Mouse (Mus musculus) layer of hippocampus, adult 9-11 months (tissue): ENCODE results near the gene Eng.

Experiments
- DNase-seq: peaks from one replicate; pipeline ENCODE4 v3.0.0; 2022

Gene Eng

DNA sequence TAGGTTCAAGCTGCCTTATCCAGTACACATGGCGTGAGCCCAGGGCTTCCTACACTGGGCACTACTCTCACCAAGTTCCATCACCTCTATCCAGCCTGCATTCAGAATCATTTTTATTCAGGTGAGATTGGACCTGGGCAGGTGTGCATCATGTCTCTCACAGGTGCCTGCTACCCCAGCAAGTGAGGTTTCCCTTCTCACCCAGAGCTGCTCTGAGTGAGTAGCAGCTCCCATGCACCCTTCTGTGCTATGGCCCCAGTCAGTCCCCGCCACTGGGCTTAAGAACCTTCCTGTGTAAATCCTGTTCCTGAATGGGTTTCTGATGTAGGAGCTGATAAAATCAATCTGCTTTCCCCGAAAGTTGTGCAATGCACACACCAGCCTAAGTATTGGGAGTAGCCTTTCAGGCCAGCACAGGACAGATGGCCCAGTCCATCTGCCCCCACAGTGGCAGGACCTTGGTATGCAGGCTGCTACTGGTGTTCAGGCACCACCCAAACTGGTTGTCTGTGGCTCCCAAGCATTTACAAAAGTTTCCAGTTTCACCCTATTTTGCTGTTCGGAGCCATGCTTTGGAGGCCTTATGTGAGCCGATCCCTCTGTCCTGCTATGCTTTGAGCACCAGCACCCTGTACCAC lies 22.2 kb upstream of the Eng start:
- DNase-seq = no peak

- DNase-seq = peak; percentile 92
Measured at GRCm38 (mm10) chr2:32625212-32625872, 21.1 kb upstream of the Eng start.

DNA sequence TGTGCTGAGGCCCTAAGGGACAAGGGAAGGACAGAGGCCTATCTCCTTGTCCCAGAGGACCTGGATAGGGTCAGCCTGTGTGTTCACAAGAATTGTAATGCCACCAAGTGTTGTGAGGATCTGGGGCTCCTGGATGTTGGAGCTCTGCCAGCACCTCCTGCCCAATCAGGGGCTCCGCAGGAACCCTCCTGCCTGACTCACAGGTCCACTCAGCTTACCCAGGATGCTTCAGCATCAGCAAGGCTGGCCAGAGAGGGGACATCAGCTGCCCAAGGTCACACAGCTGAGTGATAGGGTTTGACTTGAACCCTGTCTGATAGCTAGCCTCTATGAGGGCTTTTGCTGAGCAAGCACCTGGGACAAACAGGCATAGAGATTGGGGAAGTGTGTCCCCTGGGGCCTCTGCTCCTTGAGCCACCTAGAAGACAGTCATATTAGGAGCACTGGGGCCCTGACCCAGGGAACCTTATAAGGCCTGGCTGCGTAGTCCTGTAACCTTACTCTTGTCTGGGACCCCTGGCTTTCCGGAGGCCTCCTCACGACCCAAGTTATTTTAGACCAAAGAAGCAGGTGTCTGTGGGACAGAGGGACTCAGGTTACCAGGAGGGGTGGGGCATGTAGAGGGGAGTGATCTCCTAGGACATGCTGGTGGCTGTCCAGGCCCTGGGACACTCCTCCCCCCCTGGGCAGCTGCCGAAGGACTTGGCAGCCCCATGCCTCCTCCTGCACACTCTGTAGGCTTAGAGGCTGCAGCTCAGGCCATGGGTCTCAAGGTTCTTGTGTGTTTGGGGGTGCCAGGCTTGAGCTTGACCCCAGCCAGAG lies 20.3 kb upstream of the Eng start:
- DNase-seq = peak; percentile 69

DNA sequence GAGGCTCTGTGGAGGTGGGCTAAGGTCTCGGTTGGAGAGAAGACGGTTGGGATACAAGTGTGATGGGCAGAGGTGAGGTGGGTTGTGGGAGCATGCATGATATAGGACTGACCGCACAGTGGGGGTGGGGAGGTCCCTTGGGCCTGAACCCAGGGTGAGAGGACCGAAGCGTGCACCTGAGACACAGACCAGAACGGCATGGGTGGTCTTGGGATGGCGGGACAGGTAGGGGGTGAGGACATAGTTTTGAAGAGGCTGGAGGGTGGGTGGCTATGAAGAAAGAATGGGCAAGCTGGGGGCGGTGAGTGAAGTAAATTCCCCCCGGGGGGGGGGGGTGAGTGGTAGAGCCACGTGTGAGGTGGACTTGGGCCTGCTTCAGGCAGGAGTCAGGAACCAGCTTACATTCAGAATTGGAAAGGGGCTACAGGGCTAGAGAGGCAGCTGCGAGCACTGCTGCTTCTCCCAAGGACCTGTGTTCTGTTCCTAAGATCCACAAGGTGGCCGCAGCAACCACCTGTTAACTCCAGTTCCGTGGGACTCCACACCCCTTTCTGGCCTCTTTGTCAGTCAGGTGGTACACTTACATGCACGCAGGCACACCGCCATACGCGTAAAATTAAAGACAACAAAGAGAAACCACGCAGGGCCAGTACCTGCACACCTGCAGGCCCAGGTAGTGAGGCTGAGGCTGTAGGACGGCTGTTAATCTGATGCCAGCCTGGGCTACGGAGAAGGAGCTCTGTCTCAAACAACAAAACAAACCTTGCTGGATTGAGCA lies 18.9 kb upstream of the Eng start:
- DNase-seq = no peak

DNA sequence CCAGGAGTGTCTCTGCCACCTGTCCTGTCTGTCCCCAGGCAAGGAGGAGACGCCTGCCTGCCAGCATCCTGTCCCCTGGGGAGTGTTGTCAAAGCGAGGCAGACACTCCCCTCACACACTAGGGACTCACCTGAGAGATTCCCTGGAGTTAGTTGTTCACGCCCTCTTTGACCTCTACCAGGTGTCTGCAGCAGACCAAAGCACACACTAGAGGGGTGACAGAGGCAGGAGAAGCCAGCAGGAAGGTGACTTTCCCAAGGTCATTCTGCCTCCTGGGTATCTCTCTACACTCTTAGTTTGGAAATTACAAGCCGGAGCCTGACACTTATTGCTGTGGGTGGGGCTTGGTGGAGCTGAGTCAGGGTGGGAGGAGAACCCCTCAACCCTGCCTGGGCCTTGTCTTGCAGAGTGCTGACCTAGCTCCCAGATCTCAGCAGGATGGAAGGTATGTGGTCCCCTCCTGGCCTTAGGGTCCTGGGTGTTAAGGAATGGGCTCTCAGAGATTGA lies 18.3 kb upstream of the Eng start:
- DNase-seq = no peak

DNA sequence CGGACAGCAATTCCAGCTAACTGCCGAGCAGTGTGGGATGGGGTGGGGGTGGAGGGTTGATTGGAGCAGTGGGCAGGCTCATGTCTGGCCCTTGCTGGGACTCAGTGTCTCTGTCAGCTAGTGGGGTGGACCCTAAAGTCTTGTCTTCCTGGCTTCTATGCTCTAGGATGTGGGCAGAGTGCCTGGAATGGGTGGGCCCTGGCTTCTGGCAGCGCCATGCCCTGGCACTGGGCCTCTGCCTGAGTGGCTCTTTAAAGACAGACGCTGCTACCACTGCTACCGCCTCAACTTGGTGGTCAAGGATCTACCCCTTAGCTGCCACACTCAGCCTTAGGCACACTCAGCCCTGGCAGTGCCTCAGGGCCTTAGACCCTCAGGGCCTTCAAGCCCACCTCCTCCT lies 17.7 kb upstream of the Eng start:
- peak; percentile 82 for DNase-seq

- peak; percentile 86 for DNase-seq
Measured at GRCm38 (mm10) chr2:32629276-32629976, 17.0 kb upstream of the Eng start.

GRCm38 (mm10) chr2:32630036-32630435 lies 16.4 kb upstream of the Eng start:
- DNase-seq = no peak

DNA sequence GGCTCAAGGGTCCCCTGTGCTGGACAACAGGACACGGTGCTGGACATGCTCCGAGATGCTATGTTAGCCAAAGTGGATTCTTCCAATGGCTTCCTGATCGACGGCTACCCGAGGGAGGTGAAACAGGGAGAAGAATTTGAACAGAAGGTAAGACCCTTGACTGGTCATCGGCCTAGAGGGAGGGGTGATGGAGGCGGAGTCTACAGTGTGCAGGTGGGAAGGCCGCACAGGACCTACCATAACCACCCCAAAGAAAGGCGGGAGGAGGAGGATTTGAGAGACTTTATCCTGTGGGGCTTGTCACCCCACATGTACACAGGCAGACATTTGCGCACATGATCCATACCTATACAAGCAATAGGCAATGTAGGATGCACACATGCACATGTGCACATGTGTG lies 15.3 kb upstream of the Eng start:
- DNase-seq = no peak

GRCm38 (mm10) chr2:32631737-32632394 lies 14.5 kb upstream of the Eng start:
- DNase-seq = peak; percentile 79

GRCm38 (mm10) chr2:32633660-32634059 lies 12.7 kb upstream of the Eng start:
- DNase-seq = no peak

- no peak for DNase-seq
Measured at GRCm38 (mm10) chr2:32634277-32635105, 11.9 kb upstream of the Eng start.

DNA sequence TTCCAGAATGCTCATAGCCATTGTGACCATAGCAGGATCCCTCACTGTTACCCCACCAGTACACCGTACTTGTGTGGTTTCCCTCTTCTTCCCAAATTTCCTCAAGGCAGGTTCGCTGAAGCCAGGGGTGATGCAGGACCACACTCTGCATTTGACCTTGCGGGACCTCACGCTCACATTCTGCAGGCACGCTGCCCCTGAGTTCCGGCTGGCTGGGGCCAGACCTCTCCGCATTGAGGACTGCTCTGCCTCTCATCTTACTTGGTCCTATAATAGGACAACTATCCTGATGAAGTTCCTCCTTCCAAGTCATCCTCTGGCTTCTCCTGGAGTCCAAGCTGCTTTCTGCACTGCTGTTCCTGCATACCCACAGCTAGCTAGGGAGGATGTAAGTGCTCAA lies 9.8 kb upstream of the Eng start:
- no peak for DNase-seq

DNA sequence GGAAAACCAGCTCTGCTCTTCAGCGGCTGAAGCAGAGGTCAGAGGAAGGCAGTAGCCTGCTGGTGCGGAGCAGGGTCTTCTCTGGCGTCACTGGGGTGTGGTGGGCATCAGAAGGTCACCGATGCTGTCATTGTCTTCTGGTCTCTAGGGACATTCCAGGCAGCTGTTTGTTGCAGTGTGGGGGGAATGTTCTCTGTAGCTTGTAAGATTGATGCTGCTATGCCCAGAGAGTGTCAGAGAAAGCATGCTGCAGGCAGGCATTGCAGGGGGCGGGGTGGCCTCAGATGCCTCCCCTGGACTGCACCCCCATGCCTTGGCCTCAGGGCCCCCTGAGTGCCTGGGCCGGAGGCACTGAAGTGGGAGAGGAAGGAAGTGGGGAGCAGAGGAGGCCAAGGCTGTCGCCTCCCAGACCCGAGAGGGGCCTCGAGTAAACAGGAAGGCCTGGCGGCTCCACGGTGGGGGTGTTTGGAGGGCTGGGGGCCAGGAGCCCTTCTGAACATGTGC lies 8.6 kb upstream of the Eng start:
- no peak for DNase-seq

DNA sequence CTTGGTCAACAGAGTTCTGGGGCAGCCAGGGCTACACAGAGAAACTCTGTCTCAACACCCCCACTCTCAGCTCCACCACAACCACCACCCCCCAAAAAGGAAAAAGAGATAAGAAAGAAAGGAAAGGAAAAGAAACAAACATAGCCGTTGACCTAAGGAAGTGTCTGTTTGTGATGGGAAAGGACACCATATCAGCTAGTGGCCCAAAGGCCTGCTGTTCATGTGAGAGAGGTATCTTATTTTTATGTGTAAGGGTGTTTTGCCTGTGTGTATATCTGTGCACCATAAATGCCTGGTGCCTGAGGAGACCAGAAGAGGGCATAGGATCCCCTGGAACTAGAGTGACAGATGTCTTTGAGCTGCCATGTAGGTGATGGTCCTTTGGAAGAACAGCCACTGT lies 6.8 kb upstream of the Eng start:
- no peak for DNase-seq

DNA sequence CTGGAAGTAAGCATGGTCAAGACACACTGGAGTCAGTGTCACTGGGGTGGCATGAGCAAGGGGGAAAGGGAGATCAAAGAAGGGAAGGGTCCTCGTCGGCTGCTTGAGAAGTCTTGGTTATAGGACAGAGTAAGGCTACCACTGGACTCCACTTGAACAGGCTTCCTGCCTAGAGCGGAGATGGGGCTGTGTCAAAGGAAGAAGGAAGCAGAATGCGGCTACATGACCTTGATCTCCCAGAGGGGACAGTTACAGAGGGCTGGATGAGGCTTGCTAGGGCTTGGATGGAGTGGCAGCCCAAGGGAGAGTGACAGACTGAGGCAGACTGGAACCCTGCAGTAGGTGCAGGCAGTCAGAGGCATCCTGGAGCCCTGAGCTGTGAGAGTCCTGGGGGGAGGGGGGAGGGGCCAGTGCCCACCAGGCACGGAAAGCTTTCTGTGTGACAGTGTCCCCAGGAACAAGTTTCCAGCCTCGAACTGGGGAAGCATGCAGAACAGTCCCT lies 5.8 kb upstream of the Eng start:
- DNase-seq = no peak

DNA sequence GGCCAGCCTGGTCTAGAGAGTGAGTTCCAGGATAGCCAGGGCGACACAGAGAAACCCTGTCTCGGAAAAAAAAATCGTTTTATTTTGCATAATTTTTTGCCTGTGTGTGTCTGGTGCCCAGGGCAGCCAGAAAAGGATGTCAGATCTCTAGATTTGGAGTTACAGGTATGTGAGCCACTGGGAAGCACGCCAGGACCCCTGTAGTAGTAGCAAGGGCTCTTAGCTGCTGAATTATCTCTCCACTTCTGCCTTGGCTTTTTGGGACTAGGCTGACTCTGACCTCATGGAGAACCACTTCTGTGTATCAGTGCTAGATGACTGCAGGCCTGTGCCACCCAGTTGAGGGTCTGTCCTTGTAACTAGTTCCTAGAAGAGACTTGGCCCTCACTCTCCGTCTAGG lies 4.6 kb upstream of the Eng start:
- no peak for DNase-seq

DNA sequence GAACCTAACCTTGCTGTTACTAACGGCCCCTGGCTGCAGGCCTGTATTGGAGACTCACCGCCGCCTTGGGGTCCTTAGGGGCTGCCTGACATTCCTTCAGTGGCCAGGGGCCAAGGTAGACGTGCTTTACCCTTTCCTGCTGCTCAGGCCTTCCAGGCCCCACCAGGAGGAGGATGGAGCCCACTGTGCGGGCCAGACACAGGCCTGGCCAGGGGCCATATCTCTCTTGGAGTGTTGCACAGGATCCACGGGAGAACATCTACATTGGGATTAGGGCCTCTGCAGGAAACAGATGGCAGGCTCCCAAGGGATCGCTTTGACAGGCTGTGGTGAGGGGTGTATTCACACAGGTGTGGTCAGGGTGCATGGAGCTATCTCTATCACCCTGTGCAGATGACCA lies 3.6 kb upstream of the Eng start:
- DNase-seq = no peak

GRCm38 (mm10) chr2:32644083-32644482 lies 2.3 kb upstream of the Eng start:
- no peak for DNase-seq

- no peak for DNase-seq
Measured at GRCm38 (mm10) chr2:32644799-32645475, 1.5 kb upstream of the Eng start.
